Mouse (Mus musculus) liver, postnatal 0 days (tissue): ENCODE data around the gene Zbtb9. TPM values are rescaled to one million over a fixed set of nuclear protein-coding genes. Genes with fewer than 3 reads are reported as not detected.

Source experiments
- ATAC-seq: fragments of 200-750 bp; cut with Nextera tagmentation; 2 replicates; pipeline ENCODE4 v1.8.0; 2017; ENCODE audit warnings: mild to moderate bottlenecking, moderate library complexity
- DNase-seq: peaks from one replicate; pipeline ENCODE4 v3.0.0-alpha.2; 2016
- H3K27ac ChIP-seq: fragments of 300-500 bp; sonication (generic); 2 replicates; pipeline ENCODE4 v1.5.1; 2014; ENCODE audit warnings: antibody characterized with exemption, moderate library complexity, mild to moderate bottlenecking, low read depth
- H3K27me3 ChIP-seq: fragments of 300-500 bp; sonication (generic); 2 replicates; pipeline ENCODE4 v1.6.1; 2014; ENCODE audit warnings: low read length, control low read depth, mixed read lengths; ENCODE audit not compliant: insufficient read depth
- H3K36me3 ChIP-seq: fragments of 300-500 bp; sonication (generic); replicated peaks from 2 replicates; pipeline ENCODE4 v1.6.1; 2014; ENCODE audit warnings: mild to moderate bottlenecking, control low read depth, low read length, moderate library complexity, mixed read lengths; ENCODE audit not compliant: insufficient read depth
- H3K4me1 ChIP-seq: fragments of 300-500 bp; sonication (generic); 2 replicates; pipeline ENCODE4 v1.6.1; 2014; ENCODE audit warnings: antibody characterized with exemption, mild to moderate bottlenecking, control low read depth; ENCODE audit not compliant: insufficient read depth
- H3K4me2 ChIP-seq: fragments of 300-500 bp; sonication (generic); 2 replicates; pipeline ENCODE4 v1.6.1; 2014; ENCODE audit warnings: low read depth, mild to moderate bottlenecking, low read length, moderate library complexity, mixed read lengths
- H3K4me3 ChIP-seq: fragments of 300-500 bp; sonication (generic); 2 replicates; pipeline ENCODE4 v1.5.1; 2014; ENCODE audit warnings: low read depth, low read length
- H3K9ac ChIP-seq: fragments of 300-500 bp; sonication (generic); replicated peaks from 2 replicates; pipeline ENCODE4 v1.6.1; 2014; ENCODE audit warnings: mild to moderate bottlenecking, moderate library complexity
- H3K9me3 ChIP-seq: fragments of 300-500 bp; sonication (generic); 2 replicates; pipeline ENCODE4 v1.6.1; 2016; ENCODE audit warnings: mild to moderate bottlenecking, control low read depth, low read length, mixed read lengths
- CTCF ChIP-seq: sonication (generic); IDR thresholded peaks from 2 replicates; pipeline ENCODE4 v1.5.1; 2016; ENCODE audit warnings: antibody characterized with exemption, low read depth
- EP300 ChIP-seq: IDR thresholded peaks from 2 replicates; pipeline ENCODE4 v1.6.1; 2016; ENCODE audit warnings: antibody characterized with exemption, low read depth, mild to moderate bottlenecking
- WGBS: fragments of 180-500 bp; shearing (Covaris S2); extraction: QIAGEN DNeasy Blood & Tissue Kit; methylation state at CpG from one replicate; pipeline ENCODE4 v1.1.7; 2014; ENCODE audit not compliant: insufficient replicate concordance; 5-methylcytosine and 5-hydroxymethylcytosine counted together
- polyA plus RNA-seq: library from polyadenylated mRNA; unstranded; fragments of >200 nt; fragmentation: Nextera tagmentation; extraction: Ambion mirVana; gene quantifications from 2 replicates; pipeline ENCODE4 v1.2.1, GENCODE M21; 2015

Zbtb9 gene
- polyA plus RNA-seq, 1 experiment from 2014 or later: 4.4 TPM

GRCm38 (mm10) chr17:26985503-26986179 is 12.7 kb downstream of the Zbtb9 start:
- ATAC-seq: peak; percentile 93
- TF ChIP-seq CTCF (no peak), EP300 (peak; percentile 9; the same call in 1 of the 2 replicates)

GRCm38 (mm10) chr17:26990521-26990920 is 17.6 kb downstream of the Zbtb9 start:
- 0 out of 2 replicates have a peak, but pooled peaks cover 2% of the 10 kb centered on the region for H3K9me3 ChIP-seq
- no peak overlapping the region for H3K4me2 ChIP-seq
- ATAC-seq (no peak), DNase-seq (no peak)
- no peaks in the 10 kb centered on the region for H3K27me3 ChIP-seq
- no peak overlapping the region for H3K27ac ChIP-seq
- no peak overlapping the region for H3K9ac ChIP-seq
- no peaks in the 10 kb centered on the region for H3K36me3 ChIP-seq
- H3K4me1 ChIP-seq: no peaks in the 10 kb centered on the region
- H3K4me3 ChIP-seq: no peak overlapping the region
- TF ChIP-seq CTCF (no peak), EP300 (no peak)

More at GRCm38 (mm10) chr17:26985503-26986179, 12.7 kb downstream of the Zbtb9 start:
- H3K27ac ChIP-seq: peak overlapping the region; percentile 39; the same call in 1 of the 2 replicates
- WGBS: 70% methylated on average over 10 of the region's 10 CpGs
- H3K27me3 ChIP-seq: no peaks in the 10 kb centered on the region
- H3K9ac ChIP-seq: no peak overlapping the region
- 0 out of 2 replicates have a peak, but pooled peaks cover 2% of the 10 kb centered on the region for H3K9me3 ChIP-seq
- DNase-seq: peak; percentile 55
- no peak overlapping the region for H3K4me3 ChIP-seq
- no peaks in the 10 kb centered on the region for H3K36me3 ChIP-seq
- no peaks in the 10 kb centered on the region for H3K4me1 ChIP-seq
- peak overlapping the region; percentile 36 for H3K4me2 ChIP-seq

- DNase-seq: peak; percentile 59
- 65% methylated on average over 14 of the region's 14 CpGs for WGBS
- H3K4me3 ChIP-seq: no peak overlapping the region
- no peaks in the 10 kb centered on the region for H3K9me3 ChIP-seq
- H3K4me1 ChIP-seq: no peaks in the 10 kb centered on the region
- ATAC-seq: no peak
- no peak overlapping the region for H3K9ac ChIP-seq
- H3K27me3 ChIP-seq: no peaks in the 10 kb centered on the region
- H3K36me3 ChIP-seq: no peaks in the 10 kb centered on the region
- H3K27ac ChIP-seq: peak overlapping the region; percentile 53
- H3K4me2 ChIP-seq: no peak overlapping the region
- TF ChIP-seq EP300 (no peak), CTCF (no peak)
Observed at GRCm38 (mm10) chr17:26994410-26994809, 21.4 kb downstream of the Zbtb9 start.

GRCm38 (mm10) chr17:26995006-26995405 is 22.0 kb downstream of the Zbtb9 start:
- Histone ChIP-seq H3K9me3 (no peaks in the 10 kb centered on the region), H3K4me2 (no peak overlapping the region), H3K4me3 (no peak overlapping the region), H3K27me3 (no peaks in the 10 kb centered on the region), H3K4me1 (no peaks in the 10 kb centered on the region), H3K9ac (no peak overlapping the region), H3K36me3 (no peaks in the 10 kb centered on the region), H3K27ac (peak overlapping the region; percentile 53; the same call in 1 of the 2 replicates)
- no peak for TF ChIP-seq EP300
- no peak for TF ChIP-seq CTCF
- ATAC-seq: peak; percentile 40
- DNase-seq: no peak
- 69% methylated on average over 6 of the region's 6 CpGs for WGBS

GRCm38 (mm10) chr17:26995562-26995961 is 22.6 kb downstream of the Zbtb9 start:
- H3K36me3 ChIP-seq: no peaks in the 10 kb centered on the region
- H3K4me1 ChIP-seq: no peaks in the 10 kb centered on the region
- DNase-seq (no peak), ATAC-seq (peak; percentile 38)
- no peak overlapping the region for H3K27ac ChIP-seq
- no peak overlapping the region for H3K4me3 ChIP-seq
- no peaks in the 10 kb centered on the region for H3K27me3 ChIP-seq
- H3K4me2 ChIP-seq: no peak overlapping the region
- no peaks in the 10 kb centered on the region for H3K9me3 ChIP-seq
- H3K9ac ChIP-seq: no peak overlapping the region
- 56% methylated on average over 8 of the region's 8 CpGs for WGBS
- no peak for TF ChIP-seq CTCF
- no peak for TF ChIP-seq EP300

- no peak overlapping the region for H3K9ac ChIP-seq
- no peaks in the 10 kb centered on the region for H3K4me1 ChIP-seq
- no peaks in the 10 kb centered on the region for H3K27me3 ChIP-seq
- H3K9me3 ChIP-seq: no peaks in the 10 kb centered on the region
- H3K27ac ChIP-seq: no peak overlapping the region
- no peak for ATAC-seq
- no peak overlapping the region for H3K4me2 ChIP-seq
- WGBS: 67% methylated on average over 4 of the region's 4 CpGs
- H3K4me3 ChIP-seq: no peak overlapping the region
- no peaks in the 10 kb centered on the region for H3K36me3 ChIP-seq
- no peak for DNase-seq
- TF ChIP-seq EP300 (no peak), CTCF (no peak)
Observed at GRCm38 (mm10) chr17:26997661-26998060, 24.7 kb downstream of the Zbtb9 start.

- Histone ChIP-seq H3K9me3 (no peaks in the 10 kb centered on the region), H3K4me2 (no peak overlapping the region), H3K27me3 (no peaks in the 10 kb centered on the region), H3K36me3 (no peaks in the 10 kb centered on the region), H3K27ac (no peak overlapping the region), H3K4me1 (no peaks in the 10 kb centered on the region), H3K4me3 (no peak overlapping the region), H3K9ac (no peak overlapping the region)
- ATAC-seq (no peak), DNase-seq (no peak)
- 52% methylated on average over 15 of the region's 15 CpGs for WGBS
- TF ChIP-seq EP300: no peak
- TF ChIP-seq CTCF: no peak
Observed at GRCm38 (mm10) chr17:26998283-26998682, 25.3 kb downstream of the Zbtb9 start.
